Mouse (Mus musculus) megakaryocyte-erythroid progenitor cell, adult 5-6 weeks (primary cell): Measurements from ENCODE around the gene Bag5. TPM values are rescaled to one million over a fixed set of nuclear protein-coding genes. Genes with fewer than 3 reads are reported as not detected.
A peak's percentile ranks its signal among the peaks of the same experiment; 100 is the strongest.

Source experiments
- ATAC-seq: replicated peaks from 2 replicates; pipeline ENCODE4 v1.8.0; 2016; ENCODE audit warnings: mild to moderate bottlenecking, inconsistent platforms; ENCODE audit not compliant: severe bottlenecking, poor library complexity, low FRiP score, low TSS enrichment
- total RNA-seq, 2 experiments: library from RNA; stranded (forward) in 1 of 2; stranded (reverse) in 1 of 2; fragments of 200-1000, 215-1000 nt in 1 of 2; fragments of >200 nt in 1 of 2; fragmentation: Nextera tagmentation in 1 of 2; gene quantifications; 2 replicates each; pipeline ENCODE4 v1.2.3; 2014 to 2017

Bag5 gene
- total RNA-seq (2014; fragmentation: Nextera tagmentation) (27.7 and 28.9 TPM in 2 replicates), total RNA-seq (2017) (33.0 and 52.3 TPM in 2 replicates)

- peak; percentile 86 for ATAC-seq
These were observed at the start of gene Bag5, which contains the start of gene Apopt1 for GRCm38 (mm10) chr12:111713004-111713651. Gene Bag5 (minus strand): TSS chr12:111713257. Gene Apopt1 (plus strand): TSS chr12:111713261.

- no peak for ATAC-seq
These were observed 47.4 kb upstream of the Bag5 start for GRCm38 (mm10) chr12:111760306-111760908.

- peak; percentile 27 for ATAC-seq
These were observed 46.4 kb upstream of the Bag5 start for GRCm38 (mm10) chr12:111759176-111760061.

- ATAC-seq: peak; percentile 38
These were observed 45.5 kb upstream of the Bag5 start, which contains the start of gene Klc1 for GRCm38 (mm10) chr12:111758381-111759175. Gene Klc1 (plus strand): TSS chr12:111758849.

GRCm38 (mm10) chr12:111757561-111758325 is 44.7 kb upstream of the Bag5 start:
- peak; percentile 6; the same call in 1 of the 2 replicates for ATAC-seq

GRCm38 (mm10) chr12:111756698-111757082 is 43.6 kb upstream of the Bag5 start:
- no peak for ATAC-seq

GRCm38 (mm10) chr12:111756082-111756697 is 43.1 kb upstream of the Bag5 start:
- ATAC-seq: no peak

- ATAC-seq: no peak
These were observed 42.2 kb upstream of the Bag5 start for GRCm38 (mm10) chr12:111755231-111755630.

GRCm38 (mm10) chr12:111754710-111755109 is 41.7 kb upstream of the Bag5 start:
- ATAC-seq: no peak

GRCm38 (mm10) chr12:111753347-111753746 is 40.3 kb upstream of the Bag5 start:
- ATAC-seq: no peak

GRCm38 (mm10) chr12:111752491-111752890 is 39.4 kb upstream of the Bag5 start:
- ATAC-seq: no peak

GRCm38 (mm10) chr12:111750739-111751138 is 37.7 kb upstream of the Bag5 start:
- ATAC-seq: no peak

- ATAC-seq: no peak
These were observed 34.4 kb upstream of the Bag5 start for GRCm38 (mm10) chr12:111747421-111747820.

- ATAC-seq: peak; percentile 80
These were observed 33.0 kb upstream of the Bag5 start for GRCm38 (mm10) chr12:111746091-111746490.

- ATAC-seq: no peak
These were observed 32.2 kb upstream of the Bag5 start for GRCm38 (mm10) chr12:111745274-111745673.

GRCm38 (mm10) chr12:111743981-111744423 is 30.9 kb upstream of the Bag5 start:
- ATAC-seq: no peak

GRCm38 (mm10) chr12:111743419-111743818 is 30.4 kb upstream of the Bag5 start:
- no peak for ATAC-seq

GRCm38 (mm10) chr12:111741338-111741737 is 28.3 kb upstream of the Bag5 start:
- ATAC-seq: no peak
